Mouse (Mus musculus): ENCODE results near the gene Fank1. TPM values are rescaled to one million over a fixed set of nuclear protein-coding genes. Genes with fewer than 3 reads are reported as not detected.
A peak's percentile ranks its signal among the peaks of the same experiment; 100 is the strongest.

Gene Fank1
- polyA plus RNA-seq, 2 experiments: 0.04 TPM; not detected in 1

- no peak for DNase-seq (ENCODE audit: low read depth in 3 of 3, low spot score in 3 of 3)
- no peaks in the 10 kb centered on the region for H3K9me3 ChIP-seq (ENCODE audit: control insufficient read depth, low read length)
- ATAC-seq (ENCODE audit: insufficient read depth): no peak
- no peak overlapping the region; the same call in 1 of the 2 replicates for H3K4me2 ChIP-seq (ENCODE audit: low read depth)
- H3K27me3 ChIP-seq (ENCODE audit: control insufficient read depth, insufficient read depth, low read length): no peaks in the 10 kb centered on the region
- WGBS (ENCODE audit: insufficient replicate concordance): 52% methylated on average over 6 of the region's 6 CpGs
- no peaks in the 10 kb centered on the region for H3K36me3 ChIP-seq (replicated peaks; ENCODE audit: control insufficient read depth, insufficient read depth, low read depth)
- peaks cover 7 to 9% of the 10 kb centered on the region in 2 experiments; a peak in 3 of 4 replicates for H3K4me1 ChIP-seq (replicated peaks; ENCODE audit: control insufficient read depth in 2 of 2, insufficient read depth in 2 of 2, low read length in 1 of 2)
- H3K4me3 ChIP-seq (ENCODE audit: insufficient read depth in 1 of 2, low read depth in 2 of 2, low read length in 2 of 2): no peak overlapping the region
- no peak overlapping the region for H3K27ac ChIP-seq
- H3K9ac ChIP-seq (replicated peaks): 0 out of 2 replicates have a peak overlapping the region, but pooled peaks have one; percentile 34
- TF ChIP-seq CTCF (IDR thresholded peaks at IDR 0.05; ENCODE audit: low read depth) (no peak), EP300 (IDR thresholded peaks at IDR 0.05; ENCODE audit: low read depth) (no peak)
These were observed 4.9 kb downstream of the Fank1 start for GRCm38 (mm10) chr7:133781583-133781982.

GRCm38 (mm10) chr7:133781991-133782390 is 5.3 kb downstream of the Fank1 start:
- H3K9ac ChIP-seq (replicated peaks): 0 out of 2 replicates have a peak overlapping the region, but pooled peaks have one; percentile 34
- peak overlapping the region; percentile 13; the same call in 1 of the 2 replicates for H3K4me2 ChIP-seq (ENCODE audit: low read depth)
- H3K4me3 ChIP-seq (ENCODE audit: insufficient read depth in 1 of 2, low read depth in 2 of 2, low read length in 2 of 2): 0 out of 4 replicates have a peak overlapping the region, but pooled peaks of 1 of the 2 experiments have one; percentile 4
- WGBS (ENCODE audit: insufficient replicate concordance): 60% methylated on average over 6 of the region's 6 CpGs
- DNase-seq (ENCODE audit: low read depth in 3 of 3, low spot score in 3 of 3) (no peak), ATAC-seq (ENCODE audit: insufficient read depth) (no peak)
- TF ChIP-seq CTCF (IDR thresholded peaks at IDR 0.05; ENCODE audit: low read depth): no peak
- no peak for TF ChIP-seq EP300 (IDR thresholded peaks at IDR 0.05; ENCODE audit: low read depth)
- H3K27me3 ChIP-seq (ENCODE audit: control insufficient read depth, insufficient read depth, low read length): no peaks in the 10 kb centered on the region
- no peak overlapping the region for H3K27ac ChIP-seq
- H3K9me3 ChIP-seq (ENCODE audit: control insufficient read depth, low read length): no peaks in the 10 kb centered on the region
- H3K4me1 ChIP-seq (replicated peaks; ENCODE audit: control insufficient read depth in 2 of 2, insufficient read depth in 2 of 2, low read length in 1 of 2): peaks cover 5 to 7% of the 10 kb centered on the region in 2 experiments; a peak in 3 of 4 replicates
- no peaks in the 10 kb centered on the region for H3K36me3 ChIP-seq (replicated peaks; ENCODE audit: control insufficient read depth, insufficient read depth, low read depth)

GRCm38 (mm10) chr7:133782717-133783435 is 6.2 kb downstream of the Fank1 start, which contains the start of gene Dhx32:
Gene Dhx32 (minus strand): TSS chr7:133782726.
- H3K4me3 ChIP-seq (ENCODE audit: insufficient read depth in 1 of 2, low read depth in 2 of 2, low read length in 2 of 2): peak within 1 kb of the TSS; percentile 4 to 27; a peak in 1 of 4 replicates
- H3K4me1 ChIP-seq (replicated peaks; ENCODE audit: control insufficient read depth in 2 of 2, insufficient read depth in 2 of 2, low read length in 1 of 2): peaks cover 0 to 5% of the 10 kb centered on the region in 2 experiments; a peak in 2 of 4 replicates
- peak within 1 kb of the TSS; percentile 34 for H3K27ac ChIP-seq
- WGBS (ENCODE audit: insufficient replicate concordance): 24% methylated on average over 18 of the region's 18 CpGs
- ATAC-seq (ENCODE audit: insufficient read depth) (peak; percentile 92), DNase-seq (ENCODE audit: low read depth in 3 of 3, low spot score in 3 of 3) (peak; percentile 70 to 74 (median 73))
- H3K36me3 ChIP-seq (replicated peaks; ENCODE audit: control insufficient read depth, insufficient read depth, low read depth): no peaks in the 10 kb centered on the region
- no peaks in the 10 kb centered on the region for H3K27me3 ChIP-seq (ENCODE audit: control insufficient read depth, insufficient read depth, low read length)
- no peaks in the 10 kb centered on the region for H3K9me3 ChIP-seq (ENCODE audit: control insufficient read depth, low read length)
- TF ChIP-seq CTCF (IDR thresholded peaks at IDR 0.05; ENCODE audit: low read depth) (peak; percentile 94), EP300 (IDR thresholded peaks at IDR 0.05; ENCODE audit: low read depth) (no peak)
- peak within 1 kb of the TSS; percentile 34; the same call in 1 of the 2 replicates for H3K9ac ChIP-seq (replicated peaks)
- peak within 1 kb of the TSS; percentile 46 for H3K4me2 ChIP-seq (ENCODE audit: low read depth)

- H3K4me2 ChIP-seq (ENCODE audit: low read depth): no peak overlapping the region
- H3K9me3 ChIP-seq (ENCODE audit: control insufficient read depth, low read length): no peaks in the 10 kb centered on the region
- no peak overlapping the region for H3K9ac ChIP-seq (replicated peaks)
- no peak for TF ChIP-seq EP300 (IDR thresholded peaks at IDR 0.05; ENCODE audit: low read depth)
- peaks cover 0 to 3% of the 10 kb centered on the region in 2 experiments; a peak in 2 of 4 replicates for H3K4me1 ChIP-seq (replicated peaks; ENCODE audit: control insufficient read depth in 2 of 2, insufficient read depth in 2 of 2, low read length in 1 of 2)
- no peaks in the 10 kb centered on the region for H3K36me3 ChIP-seq (replicated peaks; ENCODE audit: control insufficient read depth, insufficient read depth, low read depth)
- ATAC-seq (ENCODE audit: insufficient read depth): no peak
- H3K27me3 ChIP-seq (ENCODE audit: control insufficient read depth, insufficient read depth, low read length): no peaks in the 10 kb centered on the region
- no peak for DNase-seq (ENCODE audit: low read depth in 3 of 3, low spot score in 3 of 3)
- no peak overlapping the region for H3K27ac ChIP-seq
- no peak overlapping the region for H3K4me3 ChIP-seq (ENCODE audit: insufficient read depth in 1 of 2, low read depth in 2 of 2, low read length in 2 of 2)
- WGBS (ENCODE audit: insufficient replicate concordance): 37% methylated on average over 6 of the region's 6 CpGs
These were observed 10.9 kb downstream of the Fank1 start for GRCm38 (mm10) chr7:133787571-133787970.

GRCm38 (mm10) chr7:133788147-133788546 is 11.5 kb downstream of the Fank1 start:
- H3K36me3 ChIP-seq (replicated peaks; ENCODE audit: control insufficient read depth, insufficient read depth, low read depth): no peaks in the 10 kb centered on the region
- no peak overlapping the region for H3K4me2 ChIP-seq (ENCODE audit: low read depth)
- H3K4me1 ChIP-seq (replicated peaks; ENCODE audit: control insufficient read depth in 2 of 2, insufficient read depth in 2 of 2, low read length in 1 of 2): no peaks in the 10 kb centered on the region
- H3K9me3 ChIP-seq (ENCODE audit: control insufficient read depth, low read length): no peaks in the 10 kb centered on the region
- TF ChIP-seq EP300 (IDR thresholded peaks at IDR 0.05; ENCODE audit: low read depth) (no peak), CTCF (IDR thresholded peaks at IDR 0.05; ENCODE audit: low read depth) (no peak)
- ATAC-seq (ENCODE audit: insufficient read depth): no peak
- WGBS (ENCODE audit: insufficient replicate concordance): 40% methylated on average over 3 of the region's 3 CpGs
- H3K27ac ChIP-seq: no peak overlapping the region
- H3K27me3 ChIP-seq (ENCODE audit: control insufficient read depth, insufficient read depth, low read length): no peaks in the 10 kb centered on the region
- no peak for DNase-seq (ENCODE audit: low read depth in 3 of 3, low spot score in 3 of 3)
- H3K4me3 ChIP-seq (ENCODE audit: insufficient read depth in 1 of 2, low read depth in 2 of 2, low read length in 2 of 2): no peak overlapping the region
- H3K9ac ChIP-seq (replicated peaks): no peak overlapping the region
